Mouse (Mus musculus) forelimb bud, embryonic 11.5 days (tissue): ENCODE data around the gene Olfr803.

ENCODE experiments used
- DNase-seq: peaks from one replicate; pipeline ENCODE4 v3.0.0-alpha.2; 2012; ENCODE audit warnings: low read depth, low spot score

Gene Olfr803

DNA sequence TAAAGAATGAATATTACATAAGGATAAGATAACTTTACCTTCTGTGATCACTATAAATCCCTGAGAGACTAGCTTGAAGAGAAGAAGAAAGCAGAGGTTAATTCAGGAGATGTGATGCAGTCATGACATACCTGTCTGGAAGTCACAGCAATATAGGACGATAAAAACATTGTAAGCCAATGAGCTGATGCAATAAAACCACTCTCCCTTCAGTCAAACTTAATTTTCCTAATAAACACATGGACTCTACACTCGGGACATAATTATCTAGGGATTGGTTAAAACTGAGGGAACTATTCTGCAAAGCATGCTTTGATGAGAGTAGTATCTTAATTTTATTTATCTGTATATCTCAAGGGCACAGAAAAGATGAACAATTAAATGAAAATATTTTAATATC lies at the start of gene Olfr803:
Gene Olfr803 (minus strand): TSS at position 101 of the 400 bp plus-strand sequence.
- DNase-seq = no peak

DNA sequence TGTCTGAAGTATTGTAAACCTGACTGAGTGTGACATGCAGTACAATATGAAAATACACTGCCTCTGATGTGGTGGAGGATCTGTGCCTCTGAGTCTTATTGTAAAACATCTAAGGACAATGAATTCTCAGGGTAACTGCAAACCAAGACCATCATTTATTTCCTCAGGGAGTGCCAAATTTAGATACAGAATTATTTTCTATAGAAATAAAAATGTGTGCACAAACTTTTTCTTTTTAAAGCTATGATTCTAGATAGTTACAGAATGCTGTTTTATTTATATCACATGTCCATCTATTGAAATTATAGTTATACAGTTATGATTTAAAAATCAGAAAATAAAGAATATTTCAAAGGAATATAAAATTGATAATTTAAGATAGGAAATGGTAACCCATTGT lies 47.7 kb upstream of the Olfr803 start, which contains the start of gene Olfr806:
Gene Olfr806 (minus strand): TSS at position 101 of the 400 bp plus-strand sequence.
- no peak for DNase-seq

DNA sequence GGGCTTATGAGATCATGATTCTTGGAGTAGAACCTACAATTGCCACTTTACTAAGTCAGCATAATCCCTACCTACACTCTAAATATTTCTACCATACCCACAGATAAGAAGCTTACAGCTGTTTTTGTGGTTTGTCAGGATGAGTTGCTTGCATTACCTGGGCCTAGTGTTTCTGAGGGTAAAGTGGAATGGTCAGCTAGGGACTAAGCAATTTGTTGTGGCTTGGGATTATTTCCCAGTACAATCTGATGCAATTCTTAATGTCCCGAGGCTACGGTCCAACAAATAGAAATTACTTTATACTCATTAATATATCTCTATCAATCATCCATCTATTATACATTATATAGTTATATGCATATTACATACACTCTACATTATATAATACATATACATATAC lies 35.2 kb upstream of the Olfr803 start, which contains the start of gene Olfr805:
Gene Olfr805 (minus strand): TSS at position 101 of the 400 bp plus-strand sequence.
- no peak for DNase-seq

DNA sequence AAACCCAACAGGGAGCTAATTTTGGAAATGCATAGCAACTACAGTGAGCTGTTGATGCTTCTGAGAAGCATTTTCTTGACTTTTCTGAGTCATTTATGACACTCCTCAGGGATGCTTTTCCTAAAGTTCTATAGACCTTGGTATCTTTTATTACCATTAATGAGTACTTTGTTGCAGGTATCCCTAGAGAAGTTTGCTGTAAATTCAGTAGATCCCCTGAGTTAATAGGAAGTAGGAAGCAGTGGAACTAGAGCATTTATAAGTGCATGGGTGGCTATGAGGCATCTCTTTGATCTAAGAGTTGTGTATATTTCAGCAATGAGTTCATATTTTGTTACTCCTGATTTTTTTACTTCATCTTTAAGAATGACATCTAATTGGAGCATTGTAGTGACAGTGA lies 8.8 kb upstream of the Olfr803 start, which contains the start of gene Olfr804:
Gene Olfr804 (plus strand): TSS at position 301 of the 400 bp plus-strand sequence.
- no peak for DNase-seq

DNA sequence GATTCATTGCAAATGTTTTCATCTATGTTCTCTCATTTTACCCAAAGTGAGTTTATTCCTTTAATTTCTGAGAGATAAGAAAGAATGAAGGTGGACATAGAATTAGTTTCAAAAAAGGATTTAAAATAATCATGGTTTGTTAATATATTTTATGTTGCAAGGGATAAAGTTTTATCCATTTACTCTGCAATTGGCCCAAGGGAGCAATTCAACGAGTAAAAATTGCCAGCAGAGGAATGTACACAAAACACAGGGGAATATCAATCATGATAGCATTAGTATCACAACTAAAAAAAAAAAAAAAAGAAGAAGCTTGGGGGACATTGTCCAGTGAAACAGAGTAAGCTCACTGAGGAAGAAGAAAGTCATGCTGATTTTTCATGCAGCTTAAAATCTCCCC lies 6.0 kb downstream of the Olfr803 start, which contains the start of gene Olfr802:
Gene Olfr802 (minus strand): TSS at position 101 of the 400 bp plus-strand sequence.
- no peak for DNase-seq

DNA sequence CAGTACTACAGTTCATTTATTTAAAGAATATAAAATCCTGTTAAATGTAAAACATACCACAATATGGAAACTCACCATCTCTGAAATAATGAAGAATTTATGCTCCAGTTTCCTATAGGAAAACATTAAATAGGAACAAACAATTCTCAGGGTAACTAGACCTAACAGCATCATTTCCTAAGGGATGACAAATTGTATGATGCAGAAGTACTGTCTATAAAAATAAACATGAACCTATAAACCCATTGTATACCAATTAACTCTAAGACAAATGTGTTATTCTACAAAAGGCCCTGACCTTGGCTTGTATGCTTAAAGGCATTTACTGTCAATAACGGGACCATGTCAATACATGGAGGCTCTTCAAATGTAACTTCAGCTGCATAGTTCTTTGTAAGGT lies 20.3 kb downstream of the Olfr803 start, which contains the start of gene Olfr801:
Gene Olfr801 (minus strand): TSS at position 101 of the 400 bp plus-strand sequence.
- DNase-seq = no peak

- DNase-seq = no peak
Observed at GRCm38 (mm10) chr10:129657394-129657793, 36.7 kb downstream of the Olfr803 start, which contains the start of gene Olfr800. TSS of gene Olfr800 (plus strand) at chr10:129657694.

- DNase-seq = no peak
Observed at GRCm38 (mm10) chr10:129651763-129652162, 42.3 kb downstream of the Olfr803 start.
